Mouse (Mus musculus) 416B (cell line): ENCODE data around the gene S100a13.

ENCODE experiments used
- DNase-seq: peaks from one replicate; pipeline ENCODE4 v3.0.0; 2011; ENCODE audit warnings: low read depth

The S100a13 gene

GRCm38 (mm10) chr3:90508287-90508949 lies 5.8 kb upstream of the S100a13 start:
- DNase-seq: no peak

GRCm38 (mm10) chr3:90508950-90509746 lies 5.1 kb upstream of the S100a13 start, which contains the start of gene Chtop:
TSS of gene Chtop (minus strand) at chr3:90509498.
- peak; percentile 99 for DNase-seq

GRCm38 (mm10) chr3:90509747-90510123 lies 4.5 kb upstream of the S100a13 start:
- no peak for DNase-seq

- DNase-seq: no peak
Observed at GRCm38 (mm10) chr3:90512276-90512675, 2.0 kb upstream of the S100a13 start.

- DNase-seq: no peak
Observed at GRCm38 (mm10) chr3:90512948-90513642, 1.1 kb upstream of the S100a13 start.

GRCm38 (mm10) chr3:90514691-90515090 lies 456 bp downstream of the S100a13 start:
- DNase-seq: peak; percentile 71

GRCm38 (mm10) chr3:90515242-90515641 lies 1.0 kb downstream of the S100a13 start:
- DNase-seq: peak; percentile 22

- no peak for DNase-seq
Observed at GRCm38 (mm10) chr3:90515789-90516188, 1.6 kb downstream of the S100a13 start.

GRCm38 (mm10) chr3:90517711-90518110 lies 3.5 kb downstream of the S100a13 start:
- no peak for DNase-seq

- DNase-seq: peak; percentile 83
Observed at GRCm38 (mm10) chr3:90525421-90525820, 11.2 kb downstream of the S100a13 start.

GRCm38 (mm10) chr3:90526076-90526475 lies 11.8 kb downstream of the S100a13 start:
- no peak for DNase-seq

- no peak for DNase-seq
Observed at GRCm38 (mm10) chr3:90526580-90526979, 12.3 kb downstream of the S100a13 start, which contains the start of gene S100a14. TSS of gene S100a14 (plus strand) at chr3:90526856.

GRCm38 (mm10) chr3:90527291-90527873 lies 13.1 kb downstream of the S100a13 start:
- no peak for DNase-seq

- DNase-seq: peak; percentile 18
Observed at GRCm38 (mm10) chr3:90531713-90532112, 17.5 kb downstream of the S100a13 start.

GRCm38 (mm10) chr3:90535446-90535845 lies 21.2 kb downstream of the S100a13 start:
- DNase-seq: no peak

GRCm38 (mm10) chr3:90537141-90537904 lies 23.1 kb downstream of the S100a13 start, which contains the start of gene S100a16:
TSS of gene S100a16 (plus strand) at chr3:90537254.
- DNase-seq: no peak

- no peak for DNase-seq
Observed at GRCm38 (mm10) chr3:90537905-90538296, 23.7 kb downstream of the S100a13 start.

GRCm38 (mm10) chr3:90540904-90541303 lies 26.7 kb downstream of the S100a13 start:
- no peak for DNase-seq

GRCm38 (mm10) chr3:90549676-90550420 lies 35.6 kb downstream of the S100a13 start:
- peak; percentile 11 for DNase-seq

GRCm38 (mm10) chr3:90550421-90550790 lies 36.2 kb downstream of the S100a13 start:
- DNase-seq: no peak

- peak; percentile 8 for DNase-seq
Observed at GRCm38 (mm10) chr3:90552231-90552630, 38.0 kb downstream of the S100a13 start.
